Mouse (Mus musculus) neutrophil, adult 5-6 weeks (primary cell): Measurements from ENCODE around the gene Kif19a. TPM values are rescaled to one million over a fixed set of nuclear protein-coding genes. Genes with fewer than 3 reads are reported as not detected.

Experiments
- ATAC-seq: fragments of 151-379, 151-347 bp; 2 replicates; pipeline ENCODE4 v1.8.0; 2017; ENCODE audit warnings: mild to moderate bottlenecking, moderate TSS enrichment; ENCODE audit not compliant: insufficient number of reproducible peaks, poor library complexity, low FRiP score, severe bottlenecking; ENCODE audit errors: extremely low read depth
- total RNA-seq: library from RNA; stranded (forward); fragments of 200-1000 nt; gene quantifications from 2 replicates; pipeline ENCODE4 v1.2.3, GENCODE M21; 2017

The Kif19a gene
- total RNA-seq, 1 experiment from 2014 or later = 5.4 TPM

DNA sequence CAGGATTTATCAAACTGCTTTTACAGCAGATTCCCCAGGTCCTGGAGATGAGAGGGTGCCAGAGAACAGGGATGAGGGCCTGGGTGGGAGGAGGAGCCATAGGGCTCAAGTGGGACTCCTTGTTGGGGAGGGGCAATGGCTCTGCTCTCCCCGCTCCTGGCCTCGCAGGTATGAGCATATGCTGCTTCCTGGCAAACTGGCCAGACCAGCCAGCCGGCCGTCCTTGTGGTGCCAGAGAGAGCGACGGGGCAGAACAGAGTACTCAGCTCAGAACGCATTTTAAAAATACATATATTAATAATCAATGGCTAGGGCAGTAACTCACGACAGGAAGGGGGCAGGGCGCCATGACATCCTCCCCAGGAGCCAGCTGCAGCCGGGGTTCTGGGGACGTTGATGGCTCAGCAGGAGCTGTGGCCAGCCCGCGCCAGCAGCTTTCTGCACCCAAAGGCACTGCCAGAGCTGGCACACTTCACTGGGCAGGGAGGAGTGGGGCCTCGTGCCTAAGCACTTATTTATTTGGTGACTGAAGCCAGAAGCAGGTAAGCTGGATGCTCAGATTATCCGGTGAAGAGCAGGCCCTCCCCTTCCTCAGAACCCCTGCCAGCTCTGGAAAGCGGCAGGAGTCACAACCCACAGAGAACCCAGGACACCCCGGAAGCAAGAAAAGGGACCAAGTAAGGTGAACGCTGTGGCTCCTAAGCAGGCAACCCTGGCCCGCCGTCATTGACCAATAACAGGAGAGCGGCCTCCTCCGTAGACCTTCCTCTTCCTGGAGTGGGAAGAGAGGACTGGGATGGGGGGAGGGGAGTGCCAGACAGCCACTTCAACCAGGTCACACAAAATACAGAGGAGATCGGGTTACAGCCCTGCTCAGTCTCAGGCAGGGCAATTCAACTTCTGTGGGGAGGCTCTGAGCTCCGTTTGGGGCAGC is 64.6 kb downstream of the Kif19a start:
- no peak for ATAC-seq

DNA sequence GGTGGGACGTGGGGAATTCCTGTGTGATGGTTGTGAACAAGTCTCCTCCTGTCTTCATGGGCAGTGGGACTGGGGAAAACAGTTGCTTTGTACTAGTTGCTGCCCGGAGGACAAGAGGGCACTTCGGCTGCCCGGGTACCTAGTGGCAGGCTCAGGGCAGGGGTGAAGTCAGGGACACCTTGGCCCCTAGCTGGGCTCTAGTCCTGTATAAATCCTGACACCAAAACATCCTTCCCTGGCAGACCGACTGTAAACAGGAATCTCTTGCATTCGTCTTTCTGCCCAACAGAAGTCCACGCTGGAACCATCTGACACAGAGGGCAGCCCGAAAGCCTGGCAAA is 65.2 kb downstream of the Kif19a start:
- no peak for ATAC-seq

DNA sequence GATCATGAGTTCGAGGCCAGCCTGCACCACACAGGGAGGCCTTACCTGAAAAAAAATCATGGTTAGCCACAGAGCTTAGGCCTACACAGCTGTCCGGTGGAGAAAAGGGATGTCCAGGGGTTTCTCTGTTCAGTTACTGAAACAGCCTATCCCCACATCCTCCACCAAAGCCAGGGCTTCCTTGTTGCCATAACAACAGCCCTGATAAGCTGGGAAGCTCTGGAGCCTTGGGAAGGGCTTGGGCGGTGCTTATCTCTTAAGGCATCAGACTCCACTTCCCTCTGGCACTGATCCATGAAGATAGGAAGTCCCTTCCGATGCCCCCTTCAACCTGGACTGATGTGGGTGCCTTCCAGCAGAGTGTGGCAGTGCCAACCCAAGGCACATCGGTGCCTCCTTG is 68.0 kb downstream of the Kif19a start:
- no peak for ATAC-seq

Other genes starting within 250 kb of the Kif19a start
- 671 and 750 TPM in 2 replicates for gene Rpl38, start 96.9 kb upstream of the Kif19a start, total RNA-seq
- 2.2 and 3.5 TPM in 2 replicates for gene Ttyh2, start 90.0 kb upstream of the Kif19a start, total RNA-seq
- gene Dnaic2, start 38.0 kb upstream of the Kif19a start, total RNA-seq = 0.35 and 0.61 TPM in 2 replicates
- gene Btbd17, start 30.6 kb downstream of the Kif19a start, total RNA-seq = not detected in 2 replicates
- not detected in 2 replicates for gene Gpr142, start 33.5 kb downstream of the Kif19a start, total RNA-seq
- 0.37 and 1.0 TPM in 2 replicates for gene Gprc5c, start 85.8 kb downstream of the Kif19a start, total RNA-seq
- 100 and 105 TPM in 2 replicates for gene Cd300a, start 124.7 kb downstream of the Kif19a start, total RNA-seq
- 222 and 223 TPM in 2 replicates for gene Cd300lb, start 169.0 kb downstream of the Kif19a start, total RNA-seq
- not detected in 2 replicates for gene Cd300c, start 203.8 kb downstream of the Kif19a start, total RNA-seq
- gene Cd300ld, start 224.5 kb downstream of the Kif19a start, total RNA-seq = 339 and 374 TPM in 2 replicates
- 72.4 and 72.5 TPM in 2 replicates for gene Cd300c2, start 236.5 kb downstream of the Kif19a start, total RNA-seq